Mouse (Mus musculus) midbrain, embryonic 12.5 days (tissue): ENCODE data around the gene Dnajc16. TPM values are rescaled to one million over a fixed set of nuclear protein-coding genes. Genes with fewer than 3 reads are reported as not detected.

Source experiments
- ATAC-seq: fragments of 200-750 bp; cut with Nextera tagmentation; 2 replicates; pipeline ENCODE4 v1.8.0; 2017; ENCODE audit warnings: low read depth, moderate TSS enrichment, moderate library complexity; ENCODE audit not compliant: low FRiP score
- H3K27ac ChIP-seq: fragments of 300-500 bp; sonication (generic); replicated peaks from 2 replicates; pipeline ENCODE4 v1.5.1; 2016; ENCODE audit warnings: mild to moderate bottlenecking
- H3K27me3 ChIP-seq: fragments of 300-500 bp; sonication (generic); 2 replicates; pipeline ENCODE4 v1.6.1; 2016; ENCODE audit warnings: mild to moderate bottlenecking
- H3K36me3 ChIP-seq: fragments of 300-500 bp; sonication (generic); 2 replicates; pipeline ENCODE4 v1.6.1; 2016
- H3K4me1 ChIP-seq: fragments of 300-500 bp; sonication (generic); 2 replicates; pipeline ENCODE4 v1.6.1; 2016
- H3K4me2 ChIP-seq: fragments of 300-500 bp; sonication (generic); replicated peaks from 2 replicates; pipeline ENCODE4 v1.6.1; 2016; ENCODE audit warnings: mild to moderate bottlenecking, moderate library complexity
- H3K4me3 ChIP-seq: fragments of 300-500 bp; sonication (generic); 2 replicates; pipeline ENCODE4 v1.5.1; 2016; ENCODE audit warnings: mild to moderate bottlenecking
- H3K9ac ChIP-seq: fragments of 300-500 bp; sonication (generic); replicated peaks from 2 replicates; pipeline ENCODE4 v1.6.1; 2016; ENCODE audit warnings: mild to moderate bottlenecking, moderate library complexity
- H3K9me3 ChIP-seq: fragments of 300-500 bp; sonication (generic); 2 replicates; pipeline ENCODE4 v1.6.1; 2016; ENCODE audit warnings: mild to moderate bottlenecking
- whole genome bisulfite sequencing: fragments of 180-500 bp; shearing (Covaris S2); methylation state at CpG from one replicate; pipeline ENCODE4 v1.1.7; 2016; 5-methylcytosine and 5-hydroxymethylcytosine counted together
- polyA plus RNA-seq: library from polyadenylated mRNA; unstranded; fragments of >200 nt; fragmentation: Nextera tagmentation; extraction: Ambion mirVana; gene quantifications from 2 replicates; pipeline ENCODE4 v1.2.1, GENCODE M21; 2016

The Dnajc16 gene
- polyA plus RNA-seq, 1 experiment from 2014 or later = 6.7 TPM

- no peak for ATAC-seq
- peaks cover 22% of the 10 kb centered on the region for H3K4me1 ChIP-seq
- WGBS = 82% methylated on average over 6 of the region's 6 CpGs
- H3K4me2 ChIP-seq = peak overlapping the region; percentile 88
- H3K36me3 ChIP-seq = peaks cover 14% of the 10 kb centered on the region
- H3K9ac ChIP-seq = no peak overlapping the region
- H3K9me3 ChIP-seq = no peaks in the 10 kb centered on the region
- H3K27me3 ChIP-seq = no peaks in the 10 kb centered on the region
- no peak overlapping the region for H3K4me3 ChIP-seq
- no peak overlapping the region for H3K27ac ChIP-seq
These were observed 69.8 kb downstream of the Dnajc16 start for GRCm38 (mm10) chr4:141720761-141721523.

GRCm38 (mm10) chr4:141719304-141719703 lies 71.4 kb downstream of the Dnajc16 start:
- Histone ChIP-seq H3K4me1 (peaks cover 22% of the 10 kb centered on the region), H3K4me2 (no peak overlapping the region), H3K36me3 (peaks cover 14% of the 10 kb centered on the region), H3K9me3 (no peaks in the 10 kb centered on the region), H3K27me3 (no peaks in the 10 kb centered on the region), H3K27ac (no peak overlapping the region), H3K4me3 (no peak overlapping the region), H3K9ac (no peak overlapping the region)
- no peak for ATAC-seq
- 95% methylated on average over 1 of the region's 1 CpGs for WGBS

DNA sequence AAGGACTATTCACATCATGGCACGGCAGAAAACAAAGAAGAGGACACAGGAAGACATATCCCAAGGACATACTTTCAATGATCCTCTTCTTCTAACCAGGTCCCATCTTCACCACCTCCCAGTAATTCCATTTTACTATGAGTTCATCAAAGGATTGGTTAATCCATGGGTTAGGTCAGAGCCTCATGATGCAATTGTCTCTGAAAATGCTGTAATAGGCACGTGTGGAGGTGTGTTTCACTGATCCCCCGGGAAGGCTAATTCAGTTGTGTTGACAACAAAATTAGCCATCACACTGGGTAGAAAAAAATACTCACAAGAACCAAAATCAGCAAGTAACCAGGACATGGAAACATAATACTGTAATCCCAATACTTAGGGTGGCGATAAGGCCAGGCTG lies 73.1 kb downstream of the Dnajc16 start:
- no peak overlapping the region for H3K4me2 ChIP-seq
- no peaks in the 10 kb centered on the region for H3K27me3 ChIP-seq
- H3K4me1 ChIP-seq = peaks cover 16% of the 10 kb centered on the region
- no peak overlapping the region for H3K27ac ChIP-seq
- H3K4me3 ChIP-seq = no peak overlapping the region
- WGBS = 90% methylated on average over 4 of the region's 4 CpGs
- no peak overlapping the region for H3K9ac ChIP-seq
- H3K36me3 ChIP-seq = peaks cover 23% of the 10 kb centered on the region
- H3K9me3 ChIP-seq = no peaks in the 10 kb centered on the region
- ATAC-seq = no peak

DNA sequence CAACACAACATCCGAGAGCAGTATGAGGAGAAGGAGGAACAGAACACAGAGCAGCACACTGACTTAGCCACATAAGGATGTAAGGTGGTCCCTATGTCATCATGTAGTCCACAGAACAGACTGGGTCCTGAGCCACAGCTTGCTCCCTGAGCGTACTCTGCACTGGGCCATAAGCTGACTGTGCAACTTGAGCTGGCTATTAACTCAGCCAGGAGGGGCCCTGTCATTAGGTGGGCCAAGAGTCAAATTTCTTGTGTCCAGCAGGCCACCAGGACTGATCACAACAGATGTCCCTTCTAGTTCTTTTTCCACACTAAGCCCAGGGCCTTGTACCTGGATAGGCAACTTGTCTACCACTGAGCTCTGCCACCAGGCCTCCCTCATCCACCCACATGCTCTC lies 75.7 kb downstream of the Dnajc16 start:
- Histone ChIP-seq H3K9ac (no peak overlapping the region), H3K27ac (no peak overlapping the region), H3K9me3 (no peaks in the 10 kb centered on the region), H3K36me3 (peaks cover 37% of the 10 kb centered on the region), H3K4me3 (no peak overlapping the region), H3K4me1 (no peaks in the 10 kb centered on the region), H3K4me2 (no peak overlapping the region), H3K27me3 (no peaks in the 10 kb centered on the region)
- 77% methylated on average over 2 of the region's 2 CpGs for WGBS
- no peak for ATAC-seq

DNA sequence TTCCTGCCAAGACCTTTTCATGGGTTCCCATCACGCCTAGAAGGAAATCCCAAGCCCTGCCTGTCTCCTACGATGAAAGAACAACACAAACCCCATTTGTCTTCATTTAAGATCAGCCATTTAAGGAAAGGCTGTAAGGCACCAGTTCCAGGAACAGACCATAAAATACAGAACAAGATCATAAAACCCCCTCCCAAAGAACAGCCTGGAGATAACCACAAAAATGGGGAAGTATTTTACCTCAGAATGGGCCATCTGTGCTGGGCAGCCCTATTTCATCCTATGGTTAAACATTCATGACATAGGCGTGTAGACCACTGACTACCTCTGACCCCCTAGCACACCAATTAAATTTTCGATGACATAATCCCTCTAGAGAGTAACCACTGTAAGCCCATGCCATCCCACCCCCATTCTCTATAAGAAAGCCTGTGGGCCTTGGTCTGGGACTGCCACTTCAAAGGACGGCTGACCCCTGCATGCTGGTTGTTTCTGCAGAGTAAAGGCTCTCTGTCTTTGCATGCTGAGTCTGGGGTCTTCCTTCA lies 77.1 kb downstream of the Dnajc16 start:
- H3K27me3 ChIP-seq = no peaks in the 10 kb centered on the region
- no peaks in the 10 kb centered on the region for H3K4me1 ChIP-seq
- no peak for ATAC-seq
- H3K4me3 ChIP-seq = no peak overlapping the region
- peaks cover 44% of the 10 kb centered on the region for H3K36me3 ChIP-seq
- H3K27ac ChIP-seq = no peak overlapping the region
- H3K9me3 ChIP-seq = no peaks in the 10 kb centered on the region
- no peak overlapping the region for H3K4me2 ChIP-seq
- WGBS = 91% methylated on average over 5 of the region's 5 CpGs
- H3K9ac ChIP-seq = no peak overlapping the region

DNA sequence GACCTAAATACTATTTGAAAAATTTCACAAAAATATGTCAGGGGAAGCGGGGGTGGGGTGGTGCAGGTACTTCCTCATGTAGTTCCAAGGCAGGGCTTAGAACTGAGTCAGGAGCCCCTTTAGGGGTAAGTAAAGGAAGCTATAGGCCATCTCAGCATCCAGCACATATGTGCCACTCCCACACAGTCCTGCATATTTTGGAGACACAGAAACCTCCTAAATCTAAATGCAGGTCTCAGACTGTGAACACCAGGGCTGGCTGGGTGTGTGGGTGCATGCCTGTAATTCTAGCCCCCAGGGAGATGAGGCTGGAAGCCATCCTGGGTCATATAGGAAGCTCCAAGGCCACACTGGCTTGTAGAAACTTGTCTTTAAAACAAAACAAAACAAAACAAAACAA lies 79.5 kb downstream of the Dnajc16 start:
- H3K4me2 ChIP-seq = no peak overlapping the region
- no peak overlapping the region for H3K4me3 ChIP-seq
- H3K27ac ChIP-seq = no peak overlapping the region
- H3K36me3 ChIP-seq = peaks cover 65% of the 10 kb centered on the region
- no peaks in the 10 kb centered on the region for H3K4me1 ChIP-seq
- no peak for ATAC-seq
- no peak overlapping the region for H3K9ac ChIP-seq
- WGBS = 100% methylated on average over 1 of the region's 1 CpGs
- H3K9me3 ChIP-seq = no peaks in the 10 kb centered on the region
- no peaks in the 10 kb centered on the region for H3K27me3 ChIP-seq

Other genes starting within 250 kb of the Dnajc16 start
- gene Fblim1, start 184.8 kb downstream of the Dnajc16 start, polyA plus RNA-seq = 22.2 and 28.7 TPM in 2 replicates
- gene Tmem82, start 172.3 kb downstream of the Dnajc16 start, polyA plus RNA-seq = 0.26 and 0.41 TPM in 2 replicates
- gene Slc25a34, start 167.1 kb downstream of the Dnajc16 start, polyA plus RNA-seq = 0.06 TPM in 1 of 2 replicates, not detected in the other
- gene Plekhm2, start 126.0 kb downstream of the Dnajc16 start, polyA plus RNA-seq = 6.1 and 7.6 TPM in 2 replicates
- not detected in 2 replicates for gene Rsc1a1, start 105.3 kb downstream of the Dnajc16 start, polyA plus RNA-seq
- 25.7 and 28.4 TPM in 2 replicates for gene Ddi2, start 67.5 kb downstream of the Dnajc16 start, polyA plus RNA-seq
- gene Agmat, start 44.3 kb downstream of the Dnajc16 start, polyA plus RNA-seq = not detected in 2 replicates
- gene Casp9, start 2.7 kb upstream of the Dnajc16 start, polyA plus RNA-seq = 24.9 and 27.0 TPM in 2 replicates
- not detected in 2 replicates for gene Cela2a, start 35.2 kb upstream of the Dnajc16 start, polyA plus RNA-seq
- not detected in 2 replicates for gene Ctrc, start 55.4 kb upstream of the Dnajc16 start, polyA plus RNA-seq
- 96.8 and 112 TPM in 2 replicates for gene Efhd2, start 84.0 kb upstream of the Dnajc16 start, polyA plus RNA-seq
- gene Fhad1, start 224.2 kb upstream of the Dnajc16 start, polyA plus RNA-seq = 1.9 and 2.7 TPM in 2 replicates